Mouse (Mus musculus) gastrocnemius, postnatal 14 days (tissue): ENCODE measurements around the gene Gm27029. TPM values are rescaled to one million over a fixed set of nuclear protein-coding genes. Genes with fewer than 3 reads are reported as not detected.
A peak's percentile ranks its signal among the peaks of the same experiment; 100 is the strongest.
"Not testable (repeated sequence)": the region's sequence is repeated elsewhere in the genome, so short reads cannot be mapped to it uniquely, and the experiment has no call there.

Source experiments
- DNase-seq: peaks from one replicate; pipeline ENCODE4 v3.0.0; 2021; ENCODE audit warnings: mixed read lengths
- intact Hi-C: fragments of 180-260 bp; cut with DNase I; formaldehyde crosslinking; loops from one replicate; pipeline ENCODE4 v1.15.1; 2025; ENCODE audit warnings: low total_unique reads
- long read RNA-seq, 2 experiments: library from polyadenylated mRNA; stranded (forward); transcript quantifications; one replicate each; pipeline ENCODE4 v2.0.0; 2021
- total RNA-seq, 2 experiments: library from RNA; stranded (reverse); gene quantifications; 2 replicates each; pipeline ENCODE4 v1.2.3; 2021

The Gm27029 gene
- total RNA-seq = 1 to 10 TPM; 3.2 to 4.1 TPM
- long read RNA-seq, experiment 1, partial matches to known transcripts = 1 of 1 reads
- long read RNA-seq, experiment 1, other reads (novel, unspliced or antisense) = 0 of 1 reads
- long read RNA-seq, experiment 2, partial matches to known transcripts = 0 of 5 reads
- long read RNA-seq, experiment 2, other reads (novel, unspliced or antisense) = 5 of 5 reads

DNA sequence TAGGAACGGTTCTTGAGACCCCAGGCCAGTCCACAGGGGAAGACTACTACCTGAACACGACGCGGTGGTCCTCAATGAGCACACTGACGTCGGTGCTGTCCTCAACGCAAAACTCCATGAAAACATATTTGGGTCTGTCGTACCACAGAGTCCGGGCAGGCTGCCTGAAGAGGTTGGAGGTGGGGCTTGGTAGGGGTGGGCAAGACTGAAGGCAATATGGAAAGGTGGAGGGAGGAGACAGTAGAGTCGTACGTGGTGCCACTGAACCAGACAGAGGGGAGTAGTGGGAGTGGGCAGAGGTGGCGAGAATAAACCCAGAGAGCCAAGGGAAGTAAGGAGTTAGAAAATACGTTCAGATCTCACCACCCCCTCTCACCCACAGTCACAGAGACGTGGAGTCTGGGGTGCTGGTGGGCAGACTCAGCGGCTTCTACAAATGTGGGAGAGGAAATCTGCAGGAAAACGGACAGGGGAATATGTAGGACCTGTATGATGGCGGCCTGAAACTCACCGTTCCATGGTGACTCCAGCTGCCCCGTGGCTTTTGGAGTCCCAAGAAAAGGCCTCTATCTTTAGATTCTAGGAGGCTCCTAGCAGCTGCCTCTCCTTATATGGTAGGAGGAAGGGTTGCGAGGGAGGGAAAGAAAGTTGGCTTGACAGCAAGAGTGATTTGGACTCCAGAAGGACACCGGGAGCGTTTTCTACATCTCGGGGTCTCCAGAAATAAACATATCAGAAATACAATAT lies at the start of gene Gm27029:
Gm27029 (minus strand) TSS at position 692 of the 747 bp plus-strand sequence.
- DNase-seq = peak; percentile 19
- intact Hi-C loops = no loop called here

DNA sequence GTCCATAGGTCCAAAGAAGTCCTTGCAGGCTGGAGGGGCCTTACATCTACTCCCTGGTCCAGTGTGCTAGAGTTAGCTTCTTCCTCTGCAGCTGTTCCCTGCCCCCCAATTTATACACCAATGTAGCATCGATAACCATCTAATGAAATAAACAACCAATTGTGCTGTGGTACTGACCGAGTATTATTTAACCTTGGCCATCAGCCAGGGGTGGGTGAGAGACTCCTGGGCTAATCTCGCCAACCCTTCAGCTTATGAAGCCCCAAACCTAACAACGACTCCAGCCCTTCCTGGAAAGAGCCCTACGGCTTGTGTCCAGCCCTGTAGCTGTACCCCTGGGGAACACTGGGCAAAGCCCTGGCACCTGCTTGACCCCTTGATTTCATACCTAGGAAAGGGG lies 49.7 kb upstream of the Gm27029 start:
- intact Hi-C loops = no loop called here
- DNase-seq = no peak

DNA sequence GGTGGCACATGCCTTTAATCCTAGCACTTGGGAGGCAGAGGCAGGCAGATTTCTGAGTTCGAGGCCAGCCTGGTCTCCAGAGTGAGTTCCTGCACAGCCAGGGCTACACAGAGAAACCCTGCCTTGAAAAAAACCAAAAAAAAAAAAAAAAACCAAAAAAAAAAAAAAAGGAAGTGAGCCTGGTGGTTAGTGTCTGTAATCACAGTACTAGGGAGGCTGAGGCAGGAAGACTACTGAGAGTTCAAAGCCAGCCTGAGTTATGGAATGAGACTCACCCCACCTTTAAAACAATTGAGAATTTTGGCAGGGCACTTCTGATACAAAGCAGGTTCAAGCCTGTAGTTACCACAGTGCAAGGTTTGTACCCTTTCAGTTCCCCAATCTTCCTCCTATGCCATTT lies 49.1 kb upstream of the Gm27029 start:
- intact Hi-C loops, DNase-seq: not testable (repeated sequence)

DNA sequence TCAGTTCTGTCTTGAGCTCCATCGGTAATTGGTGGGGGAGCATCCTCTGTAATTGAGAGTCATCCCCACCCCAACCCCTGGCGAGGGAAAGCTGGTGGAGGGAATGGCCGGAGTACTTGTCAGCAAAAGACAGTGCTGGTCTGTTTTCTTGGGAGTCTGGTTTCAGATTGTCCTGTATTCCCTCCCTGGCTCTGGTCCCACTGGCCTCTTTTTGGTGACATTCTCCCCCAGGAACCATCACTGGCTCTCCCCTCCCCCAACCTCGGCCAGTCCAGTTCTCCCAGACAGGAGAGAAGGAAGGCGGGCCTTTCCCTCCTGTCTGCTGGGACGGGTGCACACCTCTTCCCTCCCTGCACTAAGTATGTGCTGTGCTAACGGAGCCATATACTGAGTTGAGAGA lies 47.7 kb upstream of the Gm27029 start:
- no peak for DNase-seq
- intact Hi-C loops = no loop called here

DNA sequence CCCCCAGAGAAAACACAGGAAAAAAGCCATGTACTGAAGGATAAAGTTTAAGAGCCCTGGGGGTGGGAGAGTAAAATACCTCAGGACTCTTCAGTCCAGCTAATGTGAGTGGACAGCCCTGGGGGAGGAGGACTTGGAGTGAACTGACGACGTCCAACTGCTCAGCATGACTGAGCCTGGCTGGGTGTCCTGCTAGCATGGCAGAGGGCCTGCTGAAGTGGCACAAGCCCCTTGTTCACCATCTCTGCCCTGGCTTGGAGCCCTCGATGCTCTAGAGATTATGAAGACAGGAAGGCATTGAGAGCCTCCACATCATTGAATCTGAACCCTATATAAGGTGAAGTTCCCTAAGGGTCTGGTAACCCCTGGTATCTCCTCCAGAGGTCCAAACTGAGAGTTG lies 47.3 kb upstream of the Gm27029 start:
- DNase-seq = no peak
- intact Hi-C loops = no loop called here

DNA sequence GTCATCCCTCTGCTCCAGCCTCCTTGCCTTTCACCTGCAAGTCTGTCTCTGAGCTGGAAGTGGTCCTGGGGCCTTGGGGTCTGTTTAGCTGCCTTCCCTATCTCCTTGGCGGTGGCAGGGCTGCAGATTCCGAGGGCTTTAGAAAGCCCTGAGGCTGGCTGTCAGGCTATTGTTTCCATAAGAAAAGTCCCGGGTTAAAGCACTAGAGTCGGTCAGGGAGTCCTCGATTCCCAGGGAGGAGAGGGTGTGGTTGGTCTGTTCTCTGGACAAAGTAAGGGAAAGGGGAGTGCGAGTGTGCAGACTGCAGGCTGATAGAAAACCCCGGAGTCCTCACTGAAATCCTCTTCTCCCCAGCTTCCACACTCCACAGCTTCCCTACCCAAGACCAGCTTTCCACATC lies 45.6 kb upstream of the Gm27029 start:
- no peak for DNase-seq
- intact Hi-C loops = no loop called here

DNA sequence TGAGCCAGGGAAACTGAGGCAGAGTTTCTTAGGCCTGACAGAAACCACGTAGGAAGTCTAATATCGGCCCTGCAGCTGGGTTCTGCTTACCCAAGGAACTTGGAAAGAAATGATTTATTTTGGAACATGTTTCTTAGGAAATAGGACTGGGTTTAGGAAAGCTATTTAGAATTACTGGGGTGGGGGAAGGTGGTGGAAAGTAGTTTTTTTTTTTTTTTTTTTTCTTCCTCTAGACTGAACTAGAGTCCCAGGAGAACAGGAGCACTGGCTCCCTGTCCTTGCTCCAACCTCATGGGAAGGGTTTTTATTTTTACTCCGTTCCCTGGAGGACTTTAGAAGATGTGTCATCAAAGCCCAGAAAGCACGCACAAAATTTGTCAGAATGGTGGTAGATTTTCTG lies 44.6 kb upstream of the Gm27029 start:
- no peak for DNase-seq
- intact Hi-C loops = no loop called here

DNA sequence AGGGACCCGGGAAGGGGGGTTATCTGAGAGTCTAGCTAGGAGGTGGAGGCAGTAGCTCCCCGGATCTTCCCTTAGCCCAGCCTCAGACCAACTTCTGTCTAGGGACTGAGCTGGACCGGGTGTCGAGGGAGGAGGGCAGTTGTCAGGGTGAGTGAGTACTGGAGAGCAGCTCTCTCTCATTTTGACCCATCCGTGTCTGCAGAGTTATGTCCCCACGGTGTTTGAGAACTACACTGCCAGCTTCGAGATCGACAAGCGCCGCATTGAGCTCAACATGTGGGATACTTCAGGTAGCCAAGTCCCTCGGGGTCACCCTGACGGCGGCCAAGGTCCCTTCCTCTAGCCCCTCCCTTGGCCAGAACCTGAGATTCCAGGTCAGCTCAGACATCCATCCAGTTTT lies 44.1 kb upstream of the Gm27029 start:
- intact Hi-C loops = no loop called here
- DNase-seq = no peak

DNA sequence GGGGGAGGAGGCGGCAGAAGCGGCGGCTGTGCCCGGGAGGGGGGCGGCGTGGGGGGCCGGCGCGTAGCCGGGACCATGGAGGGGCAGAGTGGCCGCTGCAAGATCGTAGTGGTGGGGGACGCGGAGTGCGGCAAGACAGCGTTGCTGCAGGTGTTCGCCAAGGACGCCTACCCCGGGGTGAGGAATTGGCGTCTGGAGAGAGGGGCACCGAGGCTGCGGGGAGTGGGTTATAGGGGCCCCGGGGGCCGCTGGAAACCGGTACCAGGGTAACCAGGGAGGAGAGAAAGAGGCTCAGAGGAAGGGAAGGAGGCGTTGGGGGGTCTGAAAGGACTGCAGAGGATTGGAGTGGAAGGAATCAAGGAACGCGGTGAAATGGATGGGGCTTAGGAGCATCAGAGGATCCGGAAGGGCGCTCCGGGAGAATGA lies 43.7 kb upstream of the Gm27029 start:
- intact Hi-C loops = no loop called here
- no peak for DNase-seq

DNA sequence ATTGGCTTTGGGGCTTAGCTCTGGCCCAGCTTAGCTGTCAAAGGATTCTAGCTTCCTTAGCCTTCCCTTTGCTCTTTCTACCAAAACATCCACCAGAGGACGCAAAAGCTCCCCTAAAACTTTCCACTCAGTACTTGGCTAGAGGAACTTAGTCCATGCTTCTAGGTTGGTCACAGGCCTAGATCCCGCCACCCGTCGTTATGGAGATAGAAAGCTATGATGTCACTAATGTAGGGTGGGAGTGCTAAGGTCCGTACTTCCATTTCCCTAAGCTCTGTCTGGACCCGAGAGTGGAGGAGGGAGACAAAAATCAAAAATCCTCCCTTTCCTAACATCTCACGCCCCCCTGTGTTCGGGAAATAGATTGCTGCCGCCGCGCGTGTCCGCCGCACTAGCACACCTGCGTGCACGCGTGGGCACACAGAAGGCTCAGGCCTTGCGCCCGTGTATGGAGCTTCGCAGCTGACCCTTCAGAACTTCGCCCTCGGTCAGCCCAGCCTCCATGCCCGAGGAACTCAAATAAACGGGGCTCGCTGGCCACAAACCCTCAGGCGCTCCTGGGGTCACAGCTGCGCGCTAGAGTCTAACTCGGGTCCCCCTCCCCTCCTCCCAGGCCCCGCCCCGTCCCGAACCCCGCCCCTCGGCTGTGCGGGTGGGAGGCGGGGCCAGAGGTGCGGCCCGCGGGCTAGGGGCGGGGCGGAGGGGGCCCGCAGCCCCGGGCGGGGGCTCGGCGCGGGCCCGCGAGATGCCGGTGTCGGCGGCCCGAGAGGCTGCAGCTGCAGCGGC lies 43.1 kb upstream of the Gm27029 start:
- intact Hi-C loops = no loop called here
- DNase-seq = peak; percentile 64

DNA sequence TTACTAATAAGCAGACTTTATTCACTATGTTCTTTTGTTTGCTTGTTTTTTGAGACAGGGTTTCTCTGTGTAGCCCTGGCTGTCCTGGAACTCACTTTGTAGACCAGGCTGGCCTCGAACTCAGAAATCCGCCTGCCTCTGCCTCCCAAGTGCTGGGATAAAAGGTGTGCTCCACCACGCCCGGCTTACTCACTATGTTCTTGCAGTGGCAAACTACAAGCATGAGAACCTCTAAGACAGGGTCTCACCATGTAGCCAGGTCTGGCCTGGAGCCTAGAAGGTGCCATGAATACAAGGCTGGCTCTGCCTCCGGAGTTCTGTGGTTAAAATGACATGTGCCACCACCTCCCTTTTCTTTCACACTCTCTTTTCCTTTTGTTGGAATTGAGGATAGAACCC lies 42.0 kb upstream of the Gm27029 start:
- DNase-seq, intact Hi-C loops: not testable (repeated sequence)

DNA sequence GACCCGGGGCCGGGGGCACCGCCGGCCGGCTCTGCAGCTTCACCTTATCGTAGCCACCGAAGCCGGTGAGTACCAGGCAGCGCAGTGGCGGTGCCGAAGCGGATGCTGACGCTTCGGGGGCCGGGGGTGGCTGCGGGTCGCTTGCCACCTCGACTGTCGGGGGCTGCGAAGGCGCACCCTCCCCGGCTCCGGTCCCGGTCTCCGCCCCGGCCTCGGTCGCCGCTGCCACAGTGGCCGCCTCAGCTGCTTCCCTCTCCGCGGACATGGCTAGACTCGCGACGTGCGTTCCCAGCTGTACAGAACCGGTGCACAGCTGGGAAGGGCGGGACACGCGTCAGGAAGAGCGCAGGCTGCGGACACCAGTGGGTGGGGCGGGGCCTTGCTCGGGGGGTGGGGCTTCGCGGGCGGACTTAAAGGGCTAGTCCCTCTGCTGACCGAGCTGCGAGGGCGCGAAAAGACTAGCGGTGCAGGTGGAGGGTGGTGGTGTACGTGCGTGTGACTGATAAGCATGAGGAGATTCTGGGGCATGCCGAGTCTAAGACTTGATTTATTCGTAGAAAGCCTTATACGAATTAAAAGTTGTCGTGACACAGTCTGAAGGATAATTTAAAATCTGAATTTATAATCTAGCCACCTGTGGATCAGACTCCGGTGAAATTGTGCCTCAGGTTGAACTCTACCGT lies 41.4 kb upstream of the Gm27029 start, which contains the start of gene Vat1:
Vat1 (minus strand) TSS at position 362 of the 683 bp plus-strand sequence.
- peak; percentile 80 for DNase-seq
- intact Hi-C loops = no loop called here

DNA sequence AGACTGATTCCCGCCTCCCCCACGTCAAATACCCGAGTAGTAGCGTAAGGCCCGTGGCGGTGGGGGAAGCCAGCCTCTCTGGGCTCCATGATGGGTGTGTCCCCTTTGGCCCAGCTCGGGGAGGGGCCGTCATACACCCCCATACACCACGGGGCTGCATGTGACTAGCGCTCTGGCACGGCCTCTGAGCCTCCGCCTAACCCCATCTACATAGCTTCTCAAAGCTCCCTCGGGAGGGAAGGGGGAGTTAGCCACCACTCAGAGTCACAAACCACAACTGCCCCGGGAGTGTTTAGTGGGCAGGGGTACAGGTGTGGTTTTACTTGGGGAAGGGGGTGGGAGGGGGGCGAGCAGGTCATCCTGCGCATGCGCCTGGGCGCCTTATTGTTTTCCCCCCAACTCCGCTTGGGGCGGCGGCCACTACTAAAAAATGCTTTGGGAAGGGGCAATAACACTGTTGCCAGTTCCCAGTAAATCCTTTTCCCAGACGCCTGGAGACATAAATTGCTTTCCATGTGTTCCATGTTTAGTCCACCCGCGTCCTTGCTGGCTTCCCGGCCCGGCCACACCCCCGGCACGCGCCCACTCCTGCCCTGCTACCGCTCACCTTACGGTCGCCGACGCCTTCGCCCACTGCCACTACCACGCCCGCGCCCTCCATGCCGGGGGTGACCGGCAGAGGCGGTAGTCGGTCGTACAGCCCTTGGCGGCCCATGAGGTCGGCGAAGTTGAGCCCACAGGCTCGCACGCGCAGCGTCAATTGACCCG lies 40.7 kb upstream of the Gm27029 start:
- peak; percentile 85 for DNase-seq
- intact Hi-C loops = no loop called here

DNA sequence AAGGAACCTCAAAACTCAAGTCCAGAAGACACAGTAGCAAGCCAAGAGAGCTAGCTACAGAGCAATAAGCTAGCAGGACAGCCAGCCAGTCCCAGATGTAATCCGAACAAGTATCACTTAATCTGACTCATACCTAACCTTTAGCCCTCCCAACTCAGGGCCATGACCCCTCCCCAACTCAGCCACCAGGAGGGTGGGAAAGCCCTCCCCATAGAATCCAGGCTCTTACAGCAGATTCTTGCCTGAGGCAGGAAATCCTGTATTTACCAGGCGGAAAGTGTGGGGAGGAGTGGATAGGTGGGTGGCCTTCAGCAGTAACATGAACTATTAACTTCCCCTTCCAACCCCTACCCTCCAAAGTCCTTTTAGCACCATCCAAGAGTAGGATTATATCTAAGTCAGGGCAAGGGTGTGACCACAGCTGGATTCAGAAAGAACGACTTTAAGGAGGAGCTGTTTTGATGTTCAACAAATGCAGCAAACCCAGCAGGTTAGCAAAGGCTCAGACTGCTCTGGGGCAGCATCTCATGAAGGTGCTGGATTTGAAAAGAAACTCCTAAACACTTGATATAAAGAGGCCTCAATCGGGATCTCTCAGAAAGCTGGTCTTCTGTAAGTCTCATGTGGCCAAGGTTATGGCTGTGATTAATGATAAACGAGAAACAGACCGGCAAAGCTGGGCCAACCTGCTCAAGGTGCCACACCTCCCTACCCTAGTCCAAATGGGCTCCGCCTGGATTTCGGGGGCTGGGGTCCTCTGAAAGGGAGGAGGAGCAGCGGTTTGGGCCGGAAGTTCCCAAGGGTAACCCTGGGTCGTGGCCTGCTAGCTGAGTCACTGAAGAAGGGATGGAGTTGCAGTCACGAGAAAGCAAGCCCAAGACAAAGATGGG lies 39.9 kb upstream of the Gm27029 start, which contains the start of gene Rnd2:
Rnd2 (plus strand) TSS at position 789 of the 890 bp plus-strand sequence.
- intact Hi-C loops = no loop called here
- peak; percentile 21 for DNase-seq

DNA sequence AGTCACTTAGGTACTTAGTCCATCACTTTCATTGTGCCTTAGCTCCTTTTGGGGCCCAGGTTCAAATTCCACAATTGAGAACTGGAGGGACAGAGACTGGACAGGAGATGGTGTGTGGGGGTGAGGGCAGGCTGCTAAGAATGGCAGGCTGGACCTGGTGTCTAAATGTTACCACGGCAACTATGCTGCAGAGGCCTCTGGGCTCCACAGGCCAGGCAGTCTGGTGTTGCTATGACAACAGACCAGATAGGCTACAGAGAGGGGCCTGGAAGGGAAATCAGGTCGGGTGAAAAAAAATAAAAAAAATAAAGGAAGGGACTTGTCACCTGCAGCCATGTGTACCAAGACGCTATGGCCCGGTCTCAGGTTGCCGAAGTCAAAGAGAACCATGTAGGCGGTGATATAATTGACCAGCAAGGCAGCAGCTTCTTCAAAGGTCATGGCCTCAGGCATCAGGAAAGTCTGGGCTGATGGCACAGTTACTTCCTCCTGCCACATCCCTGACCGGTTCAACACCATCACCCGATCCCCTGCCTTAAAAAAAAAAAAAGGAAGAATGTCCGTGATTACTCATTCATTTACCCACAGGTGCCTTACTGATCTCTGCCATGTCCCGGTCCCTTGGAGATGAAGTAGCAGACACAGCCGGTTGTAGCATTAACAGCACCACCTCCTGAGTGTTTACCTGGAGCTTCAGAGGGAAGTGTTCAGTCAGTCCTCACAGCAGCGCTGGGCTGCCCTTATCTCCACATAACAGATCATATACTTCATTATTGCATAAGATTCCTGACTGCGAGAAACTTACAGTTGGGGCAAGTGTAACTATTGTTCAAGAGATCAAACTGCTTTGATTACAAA lies 38.2 kb upstream of the Gm27029 start:
- DNase-seq = no peak
- intact Hi-C loops = no loop called here

DNA sequence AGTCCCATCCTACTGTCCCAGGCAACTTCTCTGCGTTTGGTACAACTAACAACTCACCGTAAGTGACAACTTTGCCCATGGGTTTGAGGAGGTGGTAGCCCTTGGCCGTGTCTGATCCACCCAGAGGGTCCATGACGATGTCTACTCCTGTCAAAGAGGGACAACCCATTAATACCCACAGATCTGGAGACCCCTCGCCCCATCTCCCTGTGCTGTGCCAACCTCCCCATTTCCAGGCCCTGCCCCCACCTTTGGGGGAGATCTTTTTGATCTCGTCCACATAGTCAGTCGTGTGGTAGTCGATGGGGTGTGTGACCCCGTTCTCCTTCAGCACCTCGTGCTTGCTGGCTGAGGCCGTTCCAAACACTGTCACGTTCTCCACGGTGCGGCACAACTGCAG lies 37.5 kb upstream of the Gm27029 start:
- intact Hi-C loops = no loop called here
- no peak for DNase-seq

DNA sequence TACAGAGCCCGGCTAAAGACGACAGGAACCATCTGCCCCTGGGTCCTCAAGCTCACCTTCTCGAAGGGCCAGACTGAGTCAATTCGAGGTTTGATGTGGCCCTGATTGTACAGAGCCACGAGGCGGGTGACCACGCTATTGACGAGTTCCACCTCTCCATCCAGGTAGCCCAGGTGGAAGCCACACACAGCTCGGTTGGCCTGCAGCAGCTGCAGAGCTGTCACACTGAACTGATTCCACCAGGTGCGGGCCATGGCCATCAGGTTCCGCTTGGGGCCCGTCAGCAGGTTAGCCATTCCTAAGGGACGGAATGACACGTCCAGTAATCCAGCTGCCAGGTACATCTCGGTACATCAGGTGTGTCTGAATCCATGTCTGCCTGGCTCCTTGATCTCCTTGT lies 35.7 kb upstream of the Gm27029 start:
- intact Hi-C loops = no loop called here
- DNase-seq = no peak
